Mouse (Mus musculus) fat pad, adult 2 months (tissue): ENCODE measurements at regions not wholly inside any gene's neighbourhood (a gene's known extent, or its start where the extent isn't known, plus 50 kb on each side); places are given as distances from the start of the nearest gene placed in this dataset.

Experiments
- DNase-seq: peaks from one replicate; pipeline ENCODE4 v3.0.0-alpha.2; 2011; ENCODE audit warnings: low read depth, low spot score; ENCODE audit errors: extremely low read depth

DNA sequence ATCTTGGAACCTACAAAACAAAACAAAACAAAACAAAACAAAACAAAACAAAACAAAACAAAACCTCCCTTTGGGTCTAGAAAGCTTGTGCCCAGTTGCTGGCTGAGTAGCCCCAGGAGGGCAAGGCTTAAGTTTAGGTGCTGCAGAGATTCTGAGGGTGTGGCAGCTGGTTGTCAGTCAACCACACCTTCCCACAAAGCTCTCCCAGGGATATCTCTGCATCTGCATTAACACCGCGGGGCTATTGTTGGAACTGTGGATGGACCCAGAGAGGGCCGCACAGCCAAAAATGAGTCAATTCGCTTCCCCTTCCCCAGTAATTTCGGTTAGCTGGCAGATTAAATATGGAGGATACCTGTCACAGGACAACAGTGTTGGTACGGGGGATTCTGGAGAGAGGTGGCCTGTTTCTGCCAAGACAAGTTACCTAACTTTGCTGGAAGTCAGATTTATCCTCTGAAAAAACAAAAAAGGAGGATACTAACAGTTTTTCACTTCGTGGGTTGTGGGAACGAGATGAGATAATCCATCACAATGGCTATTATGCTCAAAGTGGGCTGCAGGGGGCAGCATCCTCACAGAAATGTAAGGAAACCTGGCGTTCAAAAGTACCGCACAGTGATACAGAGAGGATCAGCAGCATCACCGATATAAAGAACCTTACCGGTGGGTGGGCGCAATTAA, 96.7 kb downstream of the 1500009L16Rik start:
- no peak for DNase-seq

- no peak for DNase-seq
These were observed 97.2 kb downstream of the 1500009L16Rik start for GRCm38 (mm10) chr10:83819950-83820275.

DNA sequence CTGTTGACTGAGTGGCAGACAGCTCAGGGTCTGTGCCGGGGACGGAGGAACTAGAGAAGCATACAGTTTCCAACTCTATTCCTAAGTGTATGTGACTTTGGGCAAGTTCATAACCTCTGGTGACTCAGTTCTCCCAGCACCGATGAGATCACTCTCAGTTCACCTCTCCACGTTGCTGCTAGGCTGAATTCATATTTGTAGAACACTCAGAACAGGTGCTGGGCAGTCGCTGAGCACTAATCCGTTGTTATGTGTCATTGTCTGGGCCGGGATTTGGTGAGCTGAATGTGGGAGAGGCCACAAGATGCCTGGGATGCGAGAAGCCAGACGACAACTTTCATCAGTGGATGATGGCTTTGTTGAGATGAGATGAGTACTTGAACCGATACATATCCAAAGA, 98.4 kb downstream of the 1500009L16Rik start:
- no peak for DNase-seq

GRCm38 (mm10) chr10:83826105-83826504, 103.4 kb downstream of the 1500009L16Rik start:
- DNase-seq: no peak

DNA sequence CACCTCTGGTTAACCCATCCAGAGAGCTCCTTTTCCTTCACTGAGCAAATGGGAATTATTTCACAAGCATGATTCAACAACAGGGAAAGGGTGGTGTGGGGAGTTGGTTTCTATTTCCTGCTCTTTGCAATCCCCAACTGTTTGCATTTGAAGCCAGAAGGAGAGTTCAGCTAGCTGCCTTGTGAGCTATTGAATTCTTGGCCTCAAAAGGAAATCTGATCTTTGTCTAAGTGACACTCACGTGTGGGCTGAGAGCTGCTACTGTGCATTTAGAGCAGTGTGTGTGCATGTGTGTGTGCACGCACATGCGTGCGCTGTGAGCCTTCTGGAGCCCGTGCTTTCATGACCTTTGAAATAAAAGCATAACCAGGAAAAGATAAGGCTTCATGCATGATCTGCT, 113.7 kb downstream of the 1500009L16Rik start:
- DNase-seq: no peak

GRCm38 (mm10) chr10:83840226-83840625, 117.6 kb downstream of the 1500009L16Rik start:
- no peak for DNase-seq

DNA sequence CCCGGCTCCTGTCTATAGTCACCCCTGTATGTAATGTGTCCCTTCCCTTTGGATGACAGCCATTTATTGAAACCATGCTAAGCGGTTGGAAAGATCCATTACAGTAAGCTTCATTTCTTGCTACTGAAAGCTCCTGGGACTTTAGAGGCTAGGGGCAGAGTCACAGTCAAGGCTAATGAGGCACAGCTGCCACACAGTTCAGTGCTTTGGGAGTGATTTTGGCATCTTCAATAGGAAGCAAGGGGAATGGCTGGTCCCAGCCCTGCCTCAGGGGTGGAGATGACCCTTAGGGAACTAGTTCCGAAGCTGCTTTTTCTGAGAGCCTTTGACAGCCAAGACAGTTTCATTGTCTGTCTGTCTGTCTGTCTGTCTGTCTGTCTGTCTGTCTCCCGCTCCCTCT, 128.2 kb downstream of the 1500009L16Rik start:
- DNase-seq: no peak

- no peak for DNase-seq
These were observed 129.5 kb downstream of the 1500009L16Rik start for GRCm38 (mm10) chr10:83852194-83852593.

GRCm38 (mm10) chr10:83852806-83853205, 130.1 kb downstream of the 1500009L16Rik start:
- DNase-seq: no peak

- DNase-seq: no peak
These were observed 135.3 kb downstream of the 1500009L16Rik start for GRCm38 (mm10) chr10:83857794-83858442.

DNA sequence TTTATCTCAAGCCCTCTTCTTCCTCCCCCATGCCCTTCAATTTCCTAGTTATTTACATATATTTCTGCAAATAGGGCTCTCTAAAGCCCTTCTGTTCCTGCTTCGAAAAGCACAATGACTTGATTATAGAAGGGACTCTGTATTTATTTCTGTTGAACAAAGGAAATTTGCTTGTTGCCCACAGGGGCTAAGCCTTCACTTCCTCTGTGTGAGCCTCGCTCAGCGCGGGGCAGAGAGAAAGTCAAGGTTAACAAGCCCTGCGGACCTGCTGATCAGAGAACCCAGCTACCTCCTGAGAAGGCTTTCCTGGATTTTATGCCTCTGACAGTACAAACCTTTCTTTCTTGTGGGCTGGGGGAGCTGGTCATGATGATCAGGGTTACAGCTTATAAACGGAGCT, 136.0 kb downstream of the 1500009L16Rik start:
- no peak for DNase-seq

DNA sequence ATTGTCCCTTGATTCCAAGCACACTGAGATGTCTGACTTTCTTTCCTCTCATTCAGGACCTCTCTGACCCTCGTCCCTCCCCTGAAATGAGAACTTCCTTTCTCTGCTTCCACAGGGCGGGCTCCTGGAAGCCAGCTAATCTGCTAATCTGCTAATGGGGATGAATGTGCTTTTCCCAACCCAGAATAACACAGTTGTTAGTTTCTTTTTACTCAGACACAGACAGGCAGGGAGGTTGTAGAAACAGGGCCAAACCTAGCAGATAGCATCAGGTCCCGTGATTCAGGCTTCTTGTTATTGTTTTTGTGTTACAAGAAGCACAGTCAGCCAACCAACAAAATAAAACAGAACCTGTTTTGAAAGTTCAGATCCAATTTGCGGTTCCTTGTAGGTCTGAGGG, 137.0 kb downstream of the 1500009L16Rik start:
- no peak for DNase-seq

DNA sequence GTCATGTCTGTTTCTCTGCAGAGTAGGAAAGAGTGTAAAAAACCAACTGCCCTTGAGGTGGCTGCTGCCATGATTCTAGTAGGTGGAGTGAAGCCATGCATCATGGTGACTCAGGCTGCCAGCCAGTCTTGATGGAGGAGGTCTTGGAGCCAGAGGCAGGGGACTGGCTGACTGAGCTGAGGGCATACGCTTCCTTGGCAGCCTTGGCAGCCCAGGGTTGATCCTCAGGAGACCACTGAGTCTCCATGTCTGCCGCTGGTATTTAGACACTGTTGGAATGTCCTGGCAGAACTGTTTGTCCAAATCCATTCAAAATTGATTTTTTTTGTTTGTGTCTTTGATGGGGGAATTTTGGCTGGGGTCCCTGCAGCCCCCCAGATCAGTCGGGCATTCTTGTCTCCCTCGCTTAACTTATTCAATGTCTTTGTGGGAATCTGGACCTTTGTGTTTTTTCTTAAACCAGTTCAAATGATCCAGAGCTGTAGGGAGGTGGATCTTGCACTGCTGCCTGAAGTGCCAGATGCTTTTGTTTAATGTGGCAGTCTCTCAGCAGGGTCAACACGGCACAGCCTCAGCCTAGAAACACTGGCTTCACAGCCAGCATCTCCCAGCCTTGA, 139.0 kb downstream of the 1500009L16Rik start:
- no peak for DNase-seq

DNA sequence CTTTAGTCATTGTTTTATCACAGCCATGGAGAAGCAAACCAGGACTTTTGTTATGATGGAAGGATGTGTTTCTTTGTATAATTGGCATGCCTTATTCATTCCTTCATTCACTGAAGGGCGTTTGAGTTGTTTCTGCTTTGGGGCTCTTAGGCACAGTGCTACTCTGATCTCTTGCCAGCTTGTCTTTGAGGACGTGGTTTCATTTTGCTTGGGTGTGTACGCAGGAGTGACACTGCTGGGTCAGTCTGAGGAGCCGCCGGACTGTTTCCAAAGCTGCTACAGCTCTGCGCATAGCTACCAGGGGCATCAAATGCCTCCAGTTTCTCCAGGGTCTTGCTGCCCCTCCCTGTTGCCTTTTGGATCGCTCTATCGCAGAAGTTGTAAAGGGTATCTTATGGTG, 141.9 kb downstream of the 1500009L16Rik start:
- DNase-seq: no peak

DNA sequence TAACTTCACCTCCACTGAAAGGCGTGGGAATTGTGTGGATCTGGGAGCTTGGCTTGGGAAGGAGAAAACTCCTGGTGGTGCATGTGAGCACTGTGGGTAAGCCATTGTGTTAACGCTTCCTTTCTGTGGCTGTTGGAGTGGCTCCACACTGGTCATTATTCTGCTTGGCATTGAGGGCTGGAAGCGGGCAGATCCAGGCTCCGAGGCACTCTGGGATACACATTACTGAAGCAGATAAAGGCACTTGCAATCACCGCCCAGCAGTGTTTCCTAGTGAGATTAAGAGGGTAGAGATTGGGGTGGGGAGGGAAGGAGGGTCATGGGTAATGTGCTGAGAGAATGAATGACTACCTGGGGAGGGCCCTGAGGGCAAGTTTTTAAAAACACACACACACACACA, 143.3 kb downstream of the 1500009L16Rik start:
- no peak for DNase-seq

DNA sequence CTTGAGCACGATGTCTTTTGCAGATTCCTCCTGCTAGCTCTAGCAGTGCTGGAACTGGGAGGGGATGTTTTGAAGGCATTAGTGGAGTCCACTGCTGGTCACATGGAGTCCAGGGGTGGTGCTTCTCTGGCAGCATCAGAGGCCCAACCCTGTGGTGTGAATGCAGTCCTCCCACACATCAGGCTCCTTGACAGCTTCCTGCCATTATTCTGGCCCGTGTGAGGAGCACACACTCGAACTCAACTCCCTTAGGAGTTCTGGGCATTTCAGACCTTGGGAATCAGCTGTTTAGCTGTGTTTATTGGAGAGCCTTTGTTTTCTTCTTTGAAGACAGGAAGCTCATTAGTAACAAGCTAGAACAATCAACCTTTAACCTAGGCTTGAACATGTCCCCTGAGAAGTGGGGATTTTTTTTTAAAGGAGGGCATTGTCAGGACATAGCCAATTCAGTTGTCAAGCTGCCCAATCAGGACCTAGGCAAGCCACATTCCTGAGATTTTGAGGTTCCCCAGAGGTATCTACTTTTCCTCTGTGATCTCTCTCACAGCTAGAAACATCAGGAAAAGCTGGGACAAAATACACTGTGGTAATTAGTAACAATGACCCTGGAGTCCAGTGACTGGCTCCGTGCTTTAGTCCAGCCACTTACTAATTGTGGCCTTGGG, 149.2 kb downstream of the 1500009L16Rik start:
- no peak for DNase-seq

DNA sequence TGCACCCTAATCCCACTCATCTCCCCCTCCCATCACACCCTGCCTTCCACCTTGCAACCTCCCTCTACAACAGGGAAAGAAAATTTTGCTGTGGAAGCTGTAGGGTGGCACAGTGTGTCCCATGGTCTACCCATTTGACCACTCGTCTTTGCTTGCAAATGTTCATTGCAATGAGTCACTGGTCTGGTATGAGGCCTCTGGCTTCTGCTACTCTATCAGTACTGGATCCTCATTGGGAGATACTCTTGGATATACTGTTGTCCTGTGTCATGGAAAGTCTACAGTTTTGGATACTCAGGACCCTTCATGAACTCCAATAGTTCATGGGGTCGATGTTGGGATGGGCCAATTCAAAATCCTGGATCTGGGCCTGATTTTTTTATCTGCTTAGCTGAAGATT, 156.1 kb downstream of the 1500009L16Rik start:
- no peak for DNase-seq

DNA sequence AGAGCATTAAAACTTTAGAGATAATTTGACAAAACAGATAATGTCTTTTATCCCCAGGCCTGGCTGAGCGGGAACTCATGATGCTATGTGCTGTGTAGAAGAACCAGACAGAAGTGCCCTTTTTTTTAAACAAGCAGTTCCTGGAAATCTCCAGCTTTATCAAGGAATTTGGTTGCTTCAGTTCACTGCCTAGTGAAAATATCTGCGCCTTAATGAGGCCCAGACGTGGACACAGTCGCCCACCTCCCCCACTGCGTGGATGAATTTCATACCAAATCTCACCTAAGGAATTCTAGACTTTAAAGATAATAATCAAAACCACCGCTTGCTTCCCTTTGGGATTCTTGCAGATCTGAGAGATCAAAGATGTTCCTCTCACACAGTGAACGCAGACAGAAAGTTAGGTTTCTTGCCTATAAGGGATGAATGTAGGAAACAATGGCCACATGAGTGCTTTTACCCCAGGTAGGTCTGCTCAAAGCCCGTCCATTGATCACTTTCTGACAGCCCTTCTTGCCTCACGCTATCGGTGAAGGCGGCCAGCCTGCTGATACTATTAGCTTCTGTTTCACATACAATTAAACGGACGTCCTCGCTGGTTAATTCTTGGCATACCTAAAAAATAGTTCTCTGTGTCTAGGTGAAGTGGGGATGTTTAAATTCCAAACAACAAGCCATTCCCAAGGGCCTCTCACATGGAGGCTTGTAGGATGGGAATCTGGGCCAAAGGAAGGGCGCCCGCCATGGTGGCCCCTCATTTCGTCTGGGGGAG, 159.6 kb downstream of the 1500009L16Rik start:
- DNase-seq: no peak

DNA sequence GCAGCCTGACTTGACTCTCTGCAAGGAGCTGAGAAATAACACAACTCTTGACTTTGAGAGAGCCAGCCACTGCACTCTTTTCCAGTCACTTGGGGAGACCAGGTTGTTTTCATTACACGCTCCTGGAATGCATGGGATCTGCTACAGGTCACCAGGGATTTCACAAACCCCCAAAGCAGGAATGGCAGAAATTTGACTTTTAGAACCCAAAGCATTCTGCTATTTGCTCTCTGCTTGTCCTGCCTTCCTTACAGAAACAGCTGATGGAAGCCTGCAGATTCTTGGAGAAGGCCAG, 160.2 kb downstream of the 1500009L16Rik start:
- no peak for DNase-seq

DNA sequence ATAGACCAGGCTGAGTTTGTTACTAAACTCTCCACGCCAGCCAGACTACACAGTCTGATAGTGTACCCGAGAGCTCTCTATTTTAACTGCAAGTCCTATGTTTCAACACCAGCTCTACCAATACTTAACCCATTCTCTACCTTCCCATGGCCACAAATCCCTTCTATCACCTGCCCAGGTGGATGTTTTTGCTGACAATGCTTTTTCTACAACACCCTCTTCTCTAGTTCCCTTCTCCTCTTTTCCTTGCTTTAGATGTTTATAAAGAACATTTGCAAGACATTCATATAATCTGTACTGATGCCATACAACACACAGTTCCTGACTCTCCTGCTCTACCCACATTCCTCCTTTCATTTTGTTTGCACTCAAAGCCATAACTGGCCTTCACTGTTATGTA, 161.9 kb downstream of the 1500009L16Rik start:
- DNase-seq: no peak

DNA sequence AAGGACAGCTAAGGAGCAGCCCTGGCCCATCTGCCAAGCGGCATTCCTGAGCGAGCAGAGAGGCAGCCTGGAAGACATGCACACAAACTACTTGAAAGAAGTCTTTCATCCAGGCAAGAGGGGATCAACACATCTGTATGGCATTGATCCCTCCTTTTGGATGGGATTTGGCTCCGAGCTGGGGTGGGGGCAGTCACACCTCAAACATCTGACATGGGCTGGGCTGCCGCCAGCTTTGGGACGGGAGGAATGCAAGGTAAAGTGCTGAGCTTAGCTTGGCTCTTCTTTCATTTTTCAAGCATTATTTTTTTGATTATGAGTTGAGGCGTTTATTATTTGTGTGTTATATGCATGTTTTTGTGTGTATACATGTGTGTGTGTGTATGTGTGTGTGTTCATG, 165.9 kb downstream of the 1500009L16Rik start:
- DNase-seq: no peak
